Mouse (Mus musculus): ENCODE data around the gene Syap1.
"Not testable (repeated sequence)": the region's sequence is repeated elsewhere in the genome, so short reads cannot be mapped to it uniquely, and the experiment has no call there.

The Syap1 gene

GRCm38 (mm10) chrX:162830313-162830712 is 57.9 kb downstream of the Syap1 start:
- DNase-seq (ENCODE audit: low spot score): not testable (repeated sequence)

- no peak for DNase-seq (ENCODE audit: low spot score)
Observed at GRCm38 (mm10) chrX:162829741-162830140, 58.5 kb downstream of the Syap1 start.

- peak; percentile 97 for DNase-seq (ENCODE audit: low spot score)
Observed at GRCm38 (mm10) chrX:162829203-162829708, 59.0 kb downstream of the Syap1 start, which contains the start of gene Txlng. Txlng (minus strand) TSS chrX:162829454.

GRCm38 (mm10) chrX:162828783-162829182 is 59.5 kb downstream of the Syap1 start:
- DNase-seq (ENCODE audit: low spot score): no peak

GRCm38 (mm10) chrX:162828016-162828415 is 60.2 kb downstream of the Syap1 start:
- no peak for DNase-seq (ENCODE audit: low spot score)
